Mouse (Mus musculus): ENCODE results near the gene Uxt. TPM values are rescaled to one million over a fixed set of nuclear protein-coding genes. Genes with fewer than 3 reads are reported as not detected.

Uxt gene
- polyA plus RNA-seq, 1 experiment from 2014 or later: 52.1 TPM

DNA sequence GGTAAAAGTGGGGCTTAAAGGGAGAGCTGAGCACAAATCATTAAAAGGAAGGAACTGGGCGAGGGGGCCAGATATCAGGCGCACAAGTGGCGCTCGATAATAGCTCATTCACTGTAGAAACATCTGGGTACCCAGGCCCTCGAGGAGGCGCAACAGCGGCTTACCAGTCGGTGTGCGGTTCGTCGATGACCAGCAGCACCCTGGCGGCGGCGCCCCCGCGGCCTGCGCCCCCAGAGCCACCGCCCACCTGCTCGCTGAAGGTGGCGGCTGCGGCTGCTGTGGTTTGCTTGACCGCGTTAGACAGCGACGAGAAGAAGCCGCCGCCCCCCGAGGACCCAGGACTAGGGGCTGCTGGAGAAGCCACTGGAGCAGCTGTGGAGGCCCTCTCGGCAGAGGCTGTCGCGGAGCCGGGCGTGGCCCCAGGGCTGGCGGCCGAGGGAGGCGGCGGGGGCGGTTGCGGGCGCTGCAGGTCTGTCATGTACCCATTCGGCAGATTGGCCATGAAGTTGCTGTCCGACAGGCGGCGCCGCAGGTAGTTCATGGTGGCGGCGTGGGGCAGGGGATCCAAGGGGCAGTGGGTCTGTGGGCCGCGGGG is 41.5 kb downstream of the Uxt start:
- WGBS: 12% methylated on average over 42 of the region's 49 CpGs
- Histone ChIP-seq H3K36me3 (no peaks in the 10 kb centered on the region), H3K27ac (no peak overlapping the region), H3K27me3 (no peaks in the 10 kb centered on the region), H3K4me1 (no peaks in the 10 kb centered on the region), H3K4me2 (replicated peaks) (peak overlapping the region; percentile 58), H3K9ac (peak overlapping the region; percentile 33), H3K9me3 (no peaks in the 10 kb centered on the region), H3K4me3 (peak overlapping the region; percentile 38)
- peak; percentile 52; the same call in 1 of the 2 replicates for ATAC-seq (ENCODE audit: insufficient number of reproducible peaks, insufficient read depth, low FRiP score, low TSS enrichment)

DNA sequence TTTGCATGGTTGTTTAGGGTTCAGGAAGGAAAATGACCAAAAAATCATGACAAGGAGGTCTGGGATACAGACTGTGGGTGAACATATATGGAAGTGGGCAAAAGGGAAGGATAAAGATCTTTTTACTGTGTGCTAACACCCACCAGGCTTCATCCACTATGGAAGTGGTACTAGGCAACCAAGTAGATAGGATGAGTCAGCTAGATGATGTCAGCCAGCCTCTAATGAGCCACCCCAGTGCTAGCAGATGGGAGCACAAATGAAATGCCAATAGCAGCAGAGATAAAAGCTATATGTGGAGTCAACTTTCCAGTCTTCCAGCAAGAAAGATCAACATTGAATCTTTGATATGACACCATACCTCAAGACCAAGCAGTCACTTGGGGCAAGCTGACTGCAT is 46.7 kb downstream of the Uxt start:
- Histone ChIP-seq H3K9me3 (no peaks in the 10 kb centered on the region), H3K4me2 (replicated peaks) (no peak overlapping the region), H3K9ac (no peak overlapping the region), H3K27ac (no peak overlapping the region), H3K27me3 (no peaks in the 10 kb centered on the region), H3K4me3 (no peak overlapping the region), H3K4me1 (no peaks in the 10 kb centered on the region), H3K36me3 (no peaks in the 10 kb centered on the region)
- ATAC-seq (ENCODE audit: insufficient number of reproducible peaks, insufficient read depth, low FRiP score, low TSS enrichment): no peak

DNA sequence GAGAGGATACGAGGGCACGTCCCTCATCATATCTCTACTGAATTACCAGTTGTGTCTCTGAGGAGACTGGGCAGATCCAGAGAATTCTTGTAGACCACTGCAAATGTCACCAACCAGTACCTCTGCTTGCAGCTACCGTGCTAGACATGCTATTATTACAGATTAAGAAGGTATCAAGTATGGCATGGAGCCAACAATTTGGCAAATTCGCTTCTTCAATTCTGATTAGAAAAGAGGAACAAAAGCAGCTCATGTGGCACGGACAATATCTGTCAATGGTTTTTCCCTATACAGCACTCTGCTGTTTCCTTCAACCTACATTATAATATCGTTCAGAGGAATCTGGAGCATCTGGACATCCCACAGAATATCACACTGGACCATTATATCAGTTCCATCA is 48.1 kb downstream of the Uxt start:
- Histone ChIP-seq H3K36me3 (no peaks in the 10 kb centered on the region), H3K27ac (no peak overlapping the region), H3K9ac (no peak overlapping the region), H3K4me3 (no peak overlapping the region), H3K4me1 (no peaks in the 10 kb centered on the region), H3K4me2 (replicated peaks) (no peak overlapping the region), H3K9me3 (no peaks in the 10 kb centered on the region), H3K27me3 (no peaks in the 10 kb centered on the region)
- no peak for ATAC-seq (ENCODE audit: insufficient number of reproducible peaks, insufficient read depth, low FRiP score, low TSS enrichment)
- WGBS: 73% methylated on average over 6 of the region's 6 CpGs

DNA sequence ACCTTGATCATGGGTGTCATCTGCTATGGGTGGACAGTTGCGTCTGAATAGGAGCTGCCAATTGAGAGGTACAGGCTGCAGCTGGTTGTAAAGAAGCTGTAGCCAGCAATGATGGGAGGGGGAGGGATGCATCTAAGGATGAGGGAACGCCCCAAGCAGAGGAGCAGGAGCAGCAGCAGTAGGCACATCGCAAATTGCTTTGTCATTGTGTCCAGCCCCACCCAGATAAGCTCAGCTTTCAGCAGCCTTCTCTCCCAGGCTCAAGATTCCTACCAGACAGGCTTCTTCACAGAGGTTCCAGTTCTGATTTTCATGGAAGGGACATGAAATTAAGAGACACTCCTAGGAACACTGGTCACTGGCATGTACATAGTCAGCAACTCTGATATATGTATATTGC is 51.7 kb downstream of the Uxt start:
- no peak for ATAC-seq (ENCODE audit: insufficient number of reproducible peaks, insufficient read depth, low FRiP score, low TSS enrichment)
- no peaks in the 10 kb centered on the region for H3K27me3 ChIP-seq
- no peak overlapping the region for H3K27ac ChIP-seq
- H3K4me2 ChIP-seq (replicated peaks): no peak overlapping the region
- no peaks in the 10 kb centered on the region for H3K36me3 ChIP-seq
- no peaks in the 10 kb centered on the region for H3K9me3 ChIP-seq
- H3K4me3 ChIP-seq: no peak overlapping the region
- 48% methylated on average over 3 of the region's 3 CpGs for WGBS
- H3K4me1 ChIP-seq: no peaks in the 10 kb centered on the region
- H3K9ac ChIP-seq: no peak overlapping the region

Other genes starting within 250 kb of the Uxt start
- 107 and 113 TPM in 2 replicates for gene Araf, start 164.2 kb downstream of the Uxt start, polyA plus RNA-seq (2016; fragmentation: Nextera tagmentation; extraction: Ambion mirVana)
- gene Timp1, start 91.9 kb downstream of the Uxt start, polyA plus RNA-seq (2016; fragmentation: Nextera tagmentation; extraction: Ambion mirVana): 16.0 and 17.9 TPM in 2 replicates
- 2.3 and 2.5 TPM in 2 replicates for gene Syn1, start 41.0 kb downstream of the Uxt start, polyA plus RNA-seq (2016; fragmentation: Nextera tagmentation; extraction: Ambion mirVana)
- gene Cfp, start 30.5 kb downstream of the Uxt start, polyA plus RNA-seq (2016; fragmentation: Nextera tagmentation; extraction: Ambion mirVana): 3.4 and 4.3 TPM in 2 replicates
- gene Elk1, start 11.4 kb downstream of the Uxt start, polyA plus RNA-seq (2016; fragmentation: Nextera tagmentation; extraction: Ambion mirVana): 18.0 and 18.8 TPM in 2 replicates
- gene Zfp182, start 100.3 kb upstream of the Uxt start, polyA plus RNA-seq (2016; fragmentation: Nextera tagmentation; extraction: Ambion mirVana): 6.7 and 7.1 TPM in 2 replicates
- gene Spaca5, start 106.4 kb upstream of the Uxt start, polyA plus RNA-seq (2016; fragmentation: Nextera tagmentation; extraction: Ambion mirVana): not detected in 2 replicates
- gene Zfp300, start 127.5 kb upstream of the Uxt start, polyA plus RNA-seq (2016; fragmentation: Nextera tagmentation; extraction: Ambion mirVana): 2.2 and 2.9 TPM in 2 replicates
- gene Ssxa1, start 153.8 kb upstream of the Uxt start, polyA plus RNA-seq (2016; fragmentation: Nextera tagmentation; extraction: Ambion mirVana): not detected in 2 replicates
- not detected in 2 replicates for gene Gm21876, start 213.6 kb upstream of the Uxt start, polyA plus RNA-seq (2016; fragmentation: Nextera tagmentation; extraction: Ambion mirVana)